Mouse (Mus musculus) neural tube, embryonic 14.5 days (tissue): Measurements from ENCODE around the gene Ugt1a2. TPM values are rescaled to one million over a fixed set of nuclear protein-coding genes. Genes with fewer than 3 reads are reported as not detected.

Source experiments
- polyA plus RNA-seq: library from polyadenylated mRNA; unstranded; fragments of >200 nt; fragmentation: Nextera tagmentation; extraction: Ambion mirVana; gene quantifications from 2 replicates; pipeline ENCODE4 v1.2.1, GENCODE M21; 2014

The Ugt1a2 gene
- polyA plus RNA-seq, 1 experiment from 2014 or later: 0.15 TPM

Other genes with a start within 250 kb of the Ugt1a2 start
- 22.0 and 22.1 TPM in 2 replicates for gene Usp40, start 192.1 kb upstream of the Ugt1a2 start, polyA plus RNA-seq
- gene Ugt1a10, start 145.2 kb upstream of the Ugt1a2 start, polyA plus RNA-seq: not detected in 2 replicates
- not detected in 2 replicates for gene Ugt1a9, start 129.8 kb upstream of the Ugt1a2 start, polyA plus RNA-seq
- gene Ugt1a8, start 112.8 kb upstream of the Ugt1a2 start, polyA plus RNA-seq: not detected in 2 replicates
- gene Ugt1a7c, start 105.5 kb upstream of the Ugt1a2 start, polyA plus RNA-seq: 0.32 and 1.1 TPM in 2 replicates
- gene Ugt1a6b, start 97.3 kb upstream of the Ugt1a2 start, polyA plus RNA-seq: not detected in 2 replicates
- gene Ugt1a6a, start 65.8 kb upstream of the Ugt1a2 start, polyA plus RNA-seq: 0.76 and 1.6 TPM in 2 replicates
- gene Ugt1a5, start 34.6 kb upstream of the Ugt1a2 start, polyA plus RNA-seq: not detected in 2 replicates
- gene Dnajb3, start 5.2 kb downstream of the Ugt1a2 start, polyA plus RNA-seq: 12.4 and 13.3 TPM in 2 replicates
- not detected in 2 replicates for gene Ugt1a1, start 11.4 kb downstream of the Ugt1a2 start, polyA plus RNA-seq
- 0.71 and 0.95 TPM in 2 replicates for gene Mroh2a, start 26.4 kb downstream of the Ugt1a2 start, polyA plus RNA-seq
- gene Hjurp, start 77.0 kb downstream of the Ugt1a2 start, polyA plus RNA-seq: 55.8 and 71.7 TPM in 2 replicates
- 0.07 TPM in 1 of 2 replicates, not detected in the other for gene Trpm8, start 77.1 kb downstream of the Ugt1a2 start, polyA plus RNA-seq
- 0.23 TPM in 1 of 2 replicates, not detected in the other for gene Spp2, start 206.4 kb downstream of the Ugt1a2 start, polyA plus RNA-seq